Mouse (Mus musculus) 3134 (cell line): ENCODE measurements around the gene Cep70.

ENCODE experiments used
- DNase-seq: peaks from one replicate; pipeline ENCODE4 v3.0.0-alpha.2; 2011; ENCODE audit warnings: low spot score; ENCODE audit not compliant: insufficient read length; ENCODE audit errors: extremely low read depth

Cep70 gene

GRCm38 (mm10) chr9:99319343-99319951 lies 76.3 kb downstream of the Cep70 start:
- peak; percentile 23 for DNase-seq

- peak; percentile 16 for DNase-seq
Measured at GRCm38 (mm10) chr9:99320006-99320405, 76.8 kb downstream of the Cep70 start.

- DNase-seq = no peak
Measured at GRCm38 (mm10) chr9:99325208-99325929, 82.2 kb downstream of the Cep70 start.

GRCm38 (mm10) chr9:99325961-99326360 lies 82.8 kb downstream of the Cep70 start:
- no peak for DNase-seq

GRCm38 (mm10) chr9:99326881-99327280 lies 83.7 kb downstream of the Cep70 start:
- DNase-seq = no peak

- no peak for DNase-seq
Measured at GRCm38 (mm10) chr9:99336538-99336937, 93.4 kb downstream of the Cep70 start.

GRCm38 (mm10) chr9:99338293-99338692 lies 95.1 kb downstream of the Cep70 start:
- DNase-seq = no peak

GRCm38 (mm10) chr9:99339182-99339581 lies 96.0 kb downstream of the Cep70 start:
- DNase-seq = no peak

GRCm38 (mm10) chr9:99340126-99340525 lies 97.0 kb downstream of the Cep70 start:
- no peak for DNase-seq

GRCm38 (mm10) chr9:99341600-99341999 lies 98.4 kb downstream of the Cep70 start:
- no peak for DNase-seq

- DNase-seq = no peak
Measured at GRCm38 (mm10) chr9:99345351-99345792, 102.2 kb downstream of the Cep70 start.
